Mouse (Mus musculus) sigmoid colon, adult 10 weeks (tissue): ENCODE results near the gene Olfr1361. TPM values are rescaled to one million over a fixed set of nuclear protein-coding genes. Genes with fewer than 3 reads are reported as not detected.

Source experiments
- polyA plus RNA-seq: library from polyadenylated mRNA; stranded (reverse); fragments of 350-450 nt; fragmentation: Illumina TruSeq; extraction: RNeasy Lipid Tissue Mini Kit (QIAGEN cat#74804); gene quantifications from one replicate; pipeline ENCODE4 v1.2.3, GENCODE M21; 2014; ENCODE audit warnings: low read depth, low replicate concordance

Gene Olfr1361
- not detected for polyA plus RNA-seq

GRCm38 (mm10) chr13:21663286-21663685 is at the start of gene Olfr1361:
TSS of gene Olfr1361 (minus strand) at chr13:21663386.

GRCm38 (mm10) chr13:21697811-21698210 is 34.6 kb upstream of the Olfr1361 start, which contains the start of gene Olfr1359:
TSS of gene Olfr1359 (plus strand) at chr13:21698111.

GRCm38 (mm10) chr13:21677305-21677704 is 14.1 kb upstream of the Olfr1361 start, which contains the start of gene Olfr1360:
TSS of gene Olfr1360 (minus strand) at chr13:21677405.

GRCm38 (mm10) chr13:21642418-21642817 is 20.8 kb downstream of the Olfr1361 start, which contains the start of gene Olfr11:
TSS of gene Olfr11 (minus strand) at chr13:21642518.

GRCm38 (mm10) chr13:21613922-21614321 is 49.3 kb downstream of the Olfr1361 start, which contains the start of gene Olfr1362:
TSS of gene Olfr1362 (minus strand) at chr13:21614022.

Other genes with a start within 250 kb of the Olfr1361 start
- 3.1 TPM for gene Pgbd1, start 222.3 kb downstream of the Olfr1361 start, polyA plus RNA-seq
- 116 TPM for gene Zscan26, start 209.7 kb downstream of the Olfr1361 start, polyA plus RNA-seq
- 0.50 TPM for gene Nkapl, start 194.9 kb downstream of the Olfr1361 start, polyA plus RNA-seq
- 0.98 TPM for gene Zkscan4, start 184.5 kb downstream of the Olfr1361 start, polyA plus RNA-seq
- not detected for gene Gm10065, start 183.9 kb downstream of the Olfr1361 start, polyA plus RNA-seq
- 4.5 TPM for gene AK157302, start 168.2 kb downstream of the Olfr1361 start, polyA plus RNA-seq
- gene Gm11273, start 162.0 kb downstream of the Olfr1361 start, polyA plus RNA-seq: not detected
- gene Zkscan8, start 132.3 kb downstream of the Olfr1361 start, polyA plus RNA-seq: 33.2 TPM
- not detected for gene Olfr1366, start 120.6 kb downstream of the Olfr1361 start, polyA plus RNA-seq
- gene Olfr1535, start 103.5 kb downstream of the Olfr1361 start, polyA plus RNA-seq: not detected
- not detected for gene Olfr1364, start 81.6 kb downstream of the Olfr1361 start, polyA plus RNA-seq
- gene Olfr1362, start 49.4 kb downstream of the Olfr1361 start, polyA plus RNA-seq: not detected
- not detected for gene Olfr11, start 20.9 kb downstream of the Olfr1361 start, polyA plus RNA-seq
- not detected for gene Olfr1360, start 14.0 kb upstream of the Olfr1361 start, polyA plus RNA-seq
- gene Olfr1359, start 34.7 kb upstream of the Olfr1361 start, polyA plus RNA-seq: not detected
- not detected for gene Hist1h2bl, start 52.8 kb upstream of the Olfr1361 start, polyA plus RNA-seq
- gene Hist1h2ai, start 53.0 kb upstream of the Olfr1361 start, polyA plus RNA-seq: not detected
- not detected for gene Hist1h3h, start 54.3 kb upstream of the Olfr1361 start, polyA plus RNA-seq
- not detected for gene Hist1h2bm, start 58.7 kb upstream of the Olfr1361 start, polyA plus RNA-seq
- gene Hist1h4j, start 71.7 kb upstream of the Olfr1361 start, polyA plus RNA-seq: 4.2 TPM
- gene Hist1h4k, start 87.1 kb upstream of the Olfr1361 start, polyA plus RNA-seq: not detected
- not detected for gene Hist1h2ak, start 90.4 kb upstream of the Olfr1361 start, polyA plus RNA-seq
- not detected for gene Hist1h2bn, start 90.7 kb upstream of the Olfr1361 start, polyA plus RNA-seq
- not detected for gene Hist1h1b, start 117.2 kb upstream of the Olfr1361 start, polyA plus RNA-seq
- not detected for gene Hist1h3i, start 120.0 kb upstream of the Olfr1361 start, polyA plus RNA-seq
- gene Hist1h2an, start 123.8 kb upstream of the Olfr1361 start, polyA plus RNA-seq: not detected
- not detected for gene Hist1h2bp, start 124.1 kb upstream of the Olfr1361 start, polyA plus RNA-seq
- gene Hist1h2bq, start 146.8 kb upstream of the Olfr1361 start, polyA plus RNA-seq: 1.1 TPM
- gene Hist1h2ao, start 147.1 kb upstream of the Olfr1361 start, polyA plus RNA-seq: not detected
- not detected for gene Hist1h4m, start 148.4 kb upstream of the Olfr1361 start, polyA plus RNA-seq
- not detected for gene Hist1h4n, start 168.8 kb upstream of the Olfr1361 start, polyA plus RNA-seq
- gene Hist1h2ap, start 170.1 kb upstream of the Olfr1361 start, polyA plus RNA-seq: not detected
- gene Hist1h2br, start 170.4 kb upstream of the Olfr1361 start, polyA plus RNA-seq: 5.3 TPM